Comparison of ENCODE assay signal across 9 mouse cellular contexts in the genomic region with DNA sequence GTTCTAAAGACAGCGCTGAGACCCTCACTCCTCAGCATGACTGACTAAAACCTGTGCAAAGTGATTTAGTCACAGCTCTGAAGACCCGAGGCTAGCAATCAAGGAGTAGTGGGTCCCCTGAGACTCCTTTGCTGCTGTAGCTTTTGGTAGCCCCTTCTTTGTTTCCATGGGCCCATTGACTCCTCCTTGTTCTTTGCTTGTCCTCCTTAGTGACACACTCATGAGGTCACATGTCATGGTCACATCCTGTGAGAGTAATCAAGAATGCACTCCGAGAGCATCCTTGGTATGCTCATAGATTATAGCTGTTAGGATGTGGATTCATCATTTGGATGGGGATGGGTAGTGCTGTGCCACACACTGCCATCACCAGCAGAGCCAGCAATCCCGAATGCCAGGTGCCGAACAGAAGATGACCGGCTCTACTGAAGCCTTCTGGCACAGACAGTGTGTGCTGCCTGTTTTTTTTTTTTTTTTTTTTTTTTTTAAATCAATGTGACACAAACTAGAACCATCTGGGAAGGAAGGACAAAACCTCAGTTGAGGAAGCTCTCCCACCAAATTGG.
A peak's percentile ranks its signal among the peaks of the same experiment; 100 is the strongest.
DNase-seq lines count a peak whose midpoint lies in the region; ATAC-seq lines count a peak whose summit lies in the region.
"Had no signal": no experiment of that assay in that cellular context is flagged by ENCODE, and none has a peak within 500 bp of the region (broad histone marks: within the 10 kb centered on the region; RNA-seq: fewer than 3 reads in every experiment).

No protein-coding gene starts in this region.

- peaks cover 11% of the 10 kb centered on the region for H3K4me1 ChIP-seq in forebrain, embryonic 14.5 days (ENCODE audit: control insufficient read depth, insufficient read depth, low read length)
- peaks cover 56% of the 10 kb centered on the region for H3K4me1 ChIP-seq in forebrain, embryonic 10.5 days
- H3K4me1 ChIP-seq in lung, embryonic 16.5 days (replicated peaks; ENCODE audit: control insufficient read depth, insufficient read depth, low read length) = peaks cover 12% of the 10 kb centered on the region
- H3K4me1 ChIP-seq in hindbrain, embryonic 13.5 days (replicated peaks) = peaks cover 54% of the 10 kb centered on the region
- H3K4me1 ChIP-seq: megakaryocyte, embryonic 14.5 days had no signal

- no peak overlapping the region for H3K9ac ChIP-seq in forebrain, embryonic 14.5 days (ENCODE audit: low read length)
- no peak overlapping the region for H3K9ac ChIP-seq in lung, embryonic 16.5 days (ENCODE audit: low read length)
- no peak overlapping the region for H3K9ac ChIP-seq in hindbrain, embryonic 13.5 days

- DNase-seq in forebrain, embryonic 14.5 days (ENCODE audit: low spot score) = no peak
- DNase-seq in forebrain, embryonic 10.5 days (ENCODE audit: extremely low spot score, low spot score) = no peak
- DNase-seq in lung, postnatal 25 days (ENCODE audit: low spot score) = no peak
- DNase-seq in Muller cell, postnatal 12 days (ENCODE audit: inconsistent ontology term) = peak; percentile 54
- DNase-seq in yolk sac, embryonic 10.5 days (ENCODE audit: low spot score) = no peak

- WGBS in forebrain, embryonic 14.5 days = 86% methylated on average over 6 of the region's 6 CpGs
- WGBS in forebrain, embryonic 10.5 days = 79% methylated on average over 6 of the region's 6 CpGs
- WGBS in lung, embryonic 16.5 days = 58% methylated on average over 6 of the region's 6 CpGs
- 71% methylated on average over 6 of the region's 6 CpGs for WGBS in hindbrain, embryonic 13.5 days

- H3K27ac ChIP-seq in forebrain, embryonic 14.5 days (ENCODE audit: low read depth, low read length) = no peak overlapping the region
- no peak overlapping the region for H3K27ac ChIP-seq in forebrain, embryonic 10.5 days
- 0 out of 2 replicates have a peak overlapping the region, but pooled peaks have one; percentile 12 for H3K27ac ChIP-seq in lung, embryonic 16.5 days (ENCODE audit: low read length)
- H3K27ac ChIP-seq in hindbrain, embryonic 13.5 days = peak overlapping the region; percentile 10; the same call in 1 of the 2 replicates

- no peak overlapping the region for H3K4me3 ChIP-seq in forebrain, embryonic 14.5 days (ENCODE audit: low read depth, low read length)
- no peak overlapping the region for H3K4me3 ChIP-seq in forebrain, embryonic 10.5 days
- no peak overlapping the region for H3K4me3 ChIP-seq in lung, embryonic 16.5 days (ENCODE audit: low read length)
- no peak overlapping the region for H3K4me3 ChIP-seq in hindbrain, embryonic 13.5 days
- H3K4me3 ChIP-seq: erythroblast, embryonic 14.5 days; megakaryocyte, embryonic 14.5 days had no signal

- ATAC-seq in forebrain, embryonic 14.5 days = 0 out of 2 replicates have a peak, but pooled peaks have one; percentile 19
- ATAC-seq in lung, embryonic 16.5 days (ENCODE audit: low read depth) = peak; percentile 32
- peak; percentile 37; the same call in 1 of the 2 replicates for ATAC-seq in hindbrain, embryonic 13.5 days (ENCODE audit: low FRiP score)

- H3K9me3 ChIP-seq in forebrain, embryonic 14.5 days (replicated peaks; ENCODE audit: control insufficient read depth, low read length) = no peaks in the 10 kb centered on the region
- H3K9me3 ChIP-seq in forebrain, embryonic 10.5 days = no peaks in the 10 kb centered on the region
- H3K9me3 ChIP-seq in lung, embryonic 16.5 days (ENCODE audit: control insufficient read depth, low read length) = no peaks in the 10 kb centered on the region
- H3K9me3 ChIP-seq in hindbrain, embryonic 13.5 days = no peaks in the 10 kb centered on the region

- no peak overlapping the region for H3K4me2 ChIP-seq in forebrain, embryonic 14.5 days (ENCODE audit: low read length)
- H3K4me2 ChIP-seq in lung, embryonic 16.5 days (ENCODE audit: low read depth, low read length) = no peak overlapping the region
- H3K4me2 ChIP-seq in hindbrain, embryonic 13.5 days = no peak overlapping the region

- no peaks in the 10 kb centered on the region for H3K36me3 ChIP-seq in forebrain, embryonic 14.5 days (ENCODE audit: control insufficient read depth, insufficient read depth, low read length)
- H3K36me3 ChIP-seq in forebrain, embryonic 10.5 days (replicated peaks) = no peaks in the 10 kb centered on the region
- no peaks in the 10 kb centered on the region for H3K36me3 ChIP-seq in lung, embryonic 16.5 days (ENCODE audit: control insufficient read depth, insufficient read depth, low read length)
- no peaks in the 10 kb centered on the region for H3K36me3 ChIP-seq in hindbrain, embryonic 13.5 days

- H3K27me3 ChIP-seq in forebrain, embryonic 14.5 days (replicated peaks; ENCODE audit: control insufficient read depth, insufficient read depth, low read length) = no peaks in the 10 kb centered on the region
- no peaks in the 10 kb centered on the region for H3K27me3 ChIP-seq in forebrain, embryonic 10.5 days (ENCODE audit: poor library complexity, severe bottlenecking)
- no peaks in the 10 kb centered on the region; the same call in 1 of the 2 replicates for H3K27me3 ChIP-seq in lung, embryonic 16.5 days (ENCODE audit: control insufficient read depth, insufficient read depth, low read depth, low read length)
- H3K27me3 ChIP-seq in hindbrain, embryonic 13.5 days = no peaks in the 10 kb centered on the region
- H3K27me3 ChIP-seq: megakaryocyte, embryonic 14.5 days had no signal

Comparison
In these comparisons a context has a peak if more than half of its experiments do, and no peak if none do; other contexts are left out.
1. H3K27ac ChIP-seq: peak in lung, embryonic 16.5 days (single experiment) and hindbrain, embryonic 13.5 days (single experiment); none in forebrain, embryonic 14.5 days (single experiment) and forebrain, embryonic 10.5 days (single experiment).
2. Peak in every context shown above with its lines, with median percentiles within 50 percentile points of each other: ATAC-seq.